Mouse (Mus musculus): ENCODE measurements around the gene Atg101.
"Not testable (repeated sequence)": the region's sequence is repeated elsewhere in the genome, so short reads cannot be mapped to it uniquely, and the experiment has no call there.

The Atg101 gene

GRCm38 (mm10) chr15:101315832-101316231 lies 31.8 kb downstream of the Atg101 start:
- DNase-seq (ENCODE audit: low spot score in 2 of 2) = peak; percentile 94 to 96

DNA sequence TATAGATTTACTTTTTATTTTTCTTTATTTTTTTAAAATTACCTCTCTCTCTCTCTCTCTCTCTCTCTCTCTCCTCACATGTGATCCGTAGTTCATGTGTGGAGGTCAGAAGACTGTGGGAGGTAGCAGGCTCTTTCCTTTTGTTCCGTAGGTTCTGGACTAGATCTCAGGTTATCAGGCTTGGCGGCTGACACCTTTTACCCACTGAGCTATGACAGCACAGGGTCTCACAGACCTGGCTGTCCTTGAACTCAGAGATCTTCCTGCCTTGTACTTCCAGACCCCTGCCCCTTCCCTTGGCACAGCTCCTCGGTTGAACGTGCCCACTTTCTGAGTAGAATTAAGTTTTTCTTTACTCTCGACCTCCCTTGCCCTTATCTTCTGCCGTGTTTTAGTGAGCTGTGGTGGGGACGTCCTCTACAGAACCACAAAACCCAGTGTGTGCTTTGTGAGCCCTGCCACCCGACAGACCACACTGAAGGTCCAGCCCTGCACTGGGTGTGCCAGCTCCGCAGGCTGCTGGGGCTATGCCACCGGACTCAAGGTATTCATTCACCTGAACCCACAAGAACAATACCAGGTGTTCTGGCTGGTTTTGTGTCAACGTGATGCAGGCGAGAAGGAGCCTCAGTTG lies 32.3 kb downstream of the Atg101 start:
- DNase-seq (ENCODE audit: low spot score in 2 of 2) = no peak

GRCm38 (mm10) chr15:101316913-101317813 lies 33.1 kb downstream of the Atg101 start:
- no peak for DNase-seq (ENCODE audit: low spot score in 2 of 2)

DNA sequence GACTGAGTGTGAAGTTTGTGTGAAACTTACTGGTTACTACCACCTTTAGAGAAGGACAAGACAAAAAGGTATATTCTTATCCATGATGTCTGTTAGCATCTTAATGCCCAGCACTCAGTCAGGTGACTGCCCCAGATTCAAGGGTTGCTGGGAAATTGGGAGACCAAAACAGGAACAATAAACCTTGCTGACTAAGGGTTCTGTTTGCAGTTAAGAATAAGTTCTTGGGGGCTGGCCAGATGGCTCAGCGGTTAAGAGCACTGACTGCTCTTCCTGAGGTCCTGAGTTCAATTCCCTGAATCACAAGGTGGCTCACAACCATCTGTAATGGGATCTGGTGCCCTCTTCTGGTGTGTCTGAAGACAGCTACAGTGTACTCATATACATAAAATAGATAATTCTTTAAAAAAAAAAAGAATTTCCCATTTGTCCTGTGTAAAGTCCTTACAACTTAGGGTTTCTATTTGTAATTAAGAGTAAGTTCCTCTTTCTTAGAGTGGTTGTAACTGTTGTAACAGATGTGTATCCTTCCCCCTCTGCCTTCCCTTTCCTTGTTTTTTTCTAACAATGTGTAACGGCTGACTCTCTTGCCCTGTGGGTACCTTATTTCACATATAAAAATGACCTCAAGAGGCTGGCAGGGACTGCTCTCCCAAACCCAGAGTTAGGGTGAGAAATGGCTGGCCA lies 33.9 kb downstream of the Atg101 start:
- no peak for DNase-seq (ENCODE audit: low spot score in 2 of 2)

DNA sequence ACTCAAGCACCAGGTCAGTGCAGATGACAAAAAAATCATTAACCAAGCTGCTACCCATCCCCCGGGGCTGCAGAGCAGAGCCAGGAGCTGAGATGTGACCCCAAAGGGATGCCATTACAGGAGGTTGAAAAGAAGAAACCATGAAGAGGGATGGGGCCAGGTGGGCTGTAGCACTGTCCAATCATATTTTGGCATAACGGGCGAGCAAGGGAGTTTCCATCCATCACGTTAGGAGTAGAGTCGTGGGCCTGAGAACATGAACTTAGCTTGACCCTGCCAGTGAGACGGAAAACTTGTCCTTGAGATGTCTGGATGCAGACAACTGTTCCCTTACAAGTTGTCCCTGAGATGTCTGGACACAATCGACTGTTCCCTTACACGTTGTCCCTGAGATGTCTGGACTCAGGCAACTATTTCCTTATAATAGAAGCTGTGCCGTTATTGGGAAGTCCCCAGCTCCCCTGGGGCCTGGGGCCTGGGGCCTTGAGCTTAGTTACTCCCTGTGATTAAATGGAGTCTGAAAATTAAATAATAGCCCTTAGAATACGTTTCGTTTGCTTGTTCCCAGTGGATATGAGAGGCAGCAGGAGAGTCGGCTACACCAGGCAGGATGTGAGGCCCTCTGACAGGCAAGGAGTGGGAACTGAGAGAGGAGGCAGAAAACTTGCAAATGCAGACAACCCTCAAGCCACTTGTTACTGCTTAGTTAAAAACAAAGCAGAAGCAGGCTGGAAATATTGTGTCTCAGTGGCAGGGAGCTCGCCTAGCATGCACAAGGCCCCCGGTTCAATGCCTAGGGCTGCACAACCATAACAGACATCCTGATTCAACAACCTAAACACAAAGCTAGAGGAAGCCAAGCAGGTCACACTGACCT lies 35.1 kb downstream of the Atg101 start:
- no peak for DNase-seq (ENCODE audit: low spot score in 2 of 2)

DNA sequence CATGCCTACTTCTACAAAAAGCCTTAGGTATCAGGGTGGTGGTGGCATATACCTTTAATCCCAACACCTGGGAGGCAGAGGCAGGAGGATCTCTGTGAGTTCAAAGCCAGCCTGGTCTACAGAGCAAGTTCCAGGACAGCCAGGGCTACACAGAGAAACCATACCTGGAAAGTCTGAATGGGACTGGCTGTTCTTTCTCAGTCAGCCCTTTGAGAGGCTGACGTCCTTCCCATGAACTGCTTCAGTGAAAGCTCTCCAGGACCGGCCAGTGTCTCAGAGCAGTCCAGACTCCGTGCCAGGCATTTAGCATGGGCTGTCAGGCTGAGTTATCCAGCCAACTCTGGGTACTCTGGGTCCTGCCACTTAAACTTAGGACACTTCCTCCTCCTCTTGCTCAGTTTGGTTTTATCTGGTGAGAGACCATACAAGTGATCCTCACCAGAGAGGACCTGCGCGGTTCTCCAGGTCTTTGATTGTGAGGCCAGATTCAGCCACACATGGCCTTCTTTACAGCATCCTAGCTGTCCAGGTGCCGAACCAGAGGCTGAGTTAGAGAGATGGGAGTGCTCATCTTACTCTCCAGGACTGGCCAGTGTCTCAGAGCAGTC lies 36.0 kb downstream of the Atg101 start:
- DNase-seq (ENCODE audit: low spot score in 2 of 2) = no peak

DNA sequence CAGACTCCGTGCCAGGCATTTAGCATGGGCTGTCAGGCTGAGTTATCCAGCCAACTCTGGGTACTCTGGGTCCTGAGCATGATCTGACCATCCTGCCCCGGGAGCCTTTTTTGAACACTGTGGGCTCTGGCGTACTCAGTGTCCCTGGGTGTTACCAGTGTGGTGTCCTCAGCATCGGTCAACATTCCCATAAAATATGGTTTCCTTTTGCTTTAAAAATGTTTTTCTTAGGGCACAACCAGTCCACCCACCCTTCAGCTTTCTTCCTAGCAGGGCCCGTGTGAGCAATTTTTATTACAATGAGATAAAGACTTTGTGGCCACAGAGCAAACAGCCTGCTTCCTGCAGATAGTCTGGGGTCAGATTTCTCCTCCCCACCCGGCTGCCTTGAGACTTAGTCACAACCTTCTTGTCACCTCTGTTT lies 36.6 kb downstream of the Atg101 start:
- DNase-seq (ENCODE audit: low spot score in 2 of 2) = no peak

- DNase-seq (ENCODE audit: low spot score in 2 of 2) = no peak
Measured at GRCm38 (mm10) chr15:101321126-101321525, 37.1 kb downstream of the Atg101 start.

GRCm38 (mm10) chr15:101322106-101322505 lies 38.0 kb downstream of the Atg101 start:
- no peak for DNase-seq (ENCODE audit: low spot score in 2 of 2)

DNA sequence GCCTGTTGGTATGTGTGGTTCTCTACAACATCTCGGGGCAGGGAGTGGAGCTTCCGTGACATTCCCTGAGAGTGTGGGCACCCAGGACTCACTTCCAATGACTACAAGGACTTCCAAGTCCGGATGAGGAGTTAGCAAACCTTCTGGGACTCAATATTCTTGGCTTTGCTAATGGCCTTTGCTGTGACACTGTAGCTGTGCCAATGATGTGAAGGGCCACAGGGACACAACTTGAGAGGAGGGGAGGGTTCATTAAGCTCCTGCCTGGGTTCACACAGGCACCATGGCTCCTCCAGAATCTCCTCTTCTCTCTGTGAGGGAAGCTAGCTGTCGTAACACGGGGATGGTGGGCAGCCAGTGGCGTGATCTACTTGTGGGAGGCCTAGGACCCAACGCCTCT lies 38.6 kb downstream of the Atg101 start:
- no peak for DNase-seq (ENCODE audit: low spot score in 2 of 2)

DNA sequence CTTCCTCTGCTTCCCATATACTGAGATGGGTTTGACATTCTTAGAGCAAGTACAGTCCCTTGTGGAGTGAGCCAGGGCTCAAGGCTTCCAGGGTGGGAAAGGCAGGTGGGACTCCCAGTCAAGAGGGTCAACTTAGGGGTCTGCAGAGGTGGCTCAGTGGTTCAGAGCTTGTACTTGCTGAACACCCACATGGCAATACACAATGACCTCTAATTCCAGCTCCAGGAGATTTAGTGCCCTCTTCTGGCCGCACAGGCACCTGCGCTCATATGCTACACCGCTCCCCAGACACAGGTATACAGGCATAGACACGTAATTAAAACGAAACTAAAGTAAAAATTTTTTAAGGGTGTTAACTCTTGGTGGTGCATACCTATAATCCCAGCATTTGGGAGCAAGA lies 39.4 kb downstream of the Atg101 start:
- no peak for DNase-seq (ENCODE audit: low spot score in 2 of 2)

- DNase-seq (ENCODE audit: low spot score in 2 of 2) = not testable (repeated sequence)
Measured at GRCm38 (mm10) chr15:101324409-101324808, 40.3 kb downstream of the Atg101 start.

DNA sequence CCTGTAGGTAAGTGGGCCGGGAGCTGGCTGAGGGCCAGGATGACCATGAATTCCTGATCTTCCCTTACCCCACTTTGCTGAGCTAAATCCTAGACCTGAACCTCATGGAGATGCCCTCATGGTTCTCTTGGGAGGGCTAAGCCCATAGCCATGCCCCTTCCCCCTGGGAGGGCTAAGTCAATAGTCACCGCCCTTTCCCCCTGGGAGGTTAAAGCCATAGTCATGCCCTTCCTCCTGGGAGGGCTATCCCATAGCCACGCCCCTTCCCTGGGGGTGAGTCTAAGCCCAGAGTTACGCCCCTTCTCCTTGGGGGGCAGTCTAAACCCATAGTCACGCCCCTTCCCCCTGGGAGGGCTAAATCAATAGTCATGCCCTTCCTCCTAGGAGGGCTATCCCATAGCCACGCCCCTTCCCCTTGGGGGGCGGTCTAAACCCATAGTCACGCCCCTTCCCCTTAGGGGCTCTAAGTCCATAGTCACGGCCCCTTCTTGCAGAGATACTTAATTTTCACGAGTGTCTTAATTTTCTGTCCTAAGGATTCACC lies 42.0 kb downstream of the Atg101 start:
- no peak for DNase-seq (ENCODE audit: low spot score in 2 of 2)

GRCm38 (mm10) chr15:101327282-101327681 lies 43.2 kb downstream of the Atg101 start:
- DNase-seq (ENCODE audit: low spot score in 2 of 2) = peak; percentile 78 to 90

- no peak for DNase-seq (ENCODE audit: low spot score in 2 of 2)
Measured at GRCm38 (mm10) chr15:101328876-101329563, 44.9 kb downstream of the Atg101 start.

GRCm38 (mm10) chr15:101329564-101329892 lies 45.5 kb downstream of the Atg101 start:
- DNase-seq (ENCODE audit: low spot score in 2 of 2) = no peak

GRCm38 (mm10) chr15:101331090-101331489 lies 47.0 kb downstream of the Atg101 start:
- DNase-seq (ENCODE audit: low spot score in 2 of 2) = no peak

- no peak for DNase-seq (ENCODE audit: low spot score in 2 of 2)
Measured at GRCm38 (mm10) chr15:101332370-101332769, 48.3 kb downstream of the Atg101 start.

DNA sequence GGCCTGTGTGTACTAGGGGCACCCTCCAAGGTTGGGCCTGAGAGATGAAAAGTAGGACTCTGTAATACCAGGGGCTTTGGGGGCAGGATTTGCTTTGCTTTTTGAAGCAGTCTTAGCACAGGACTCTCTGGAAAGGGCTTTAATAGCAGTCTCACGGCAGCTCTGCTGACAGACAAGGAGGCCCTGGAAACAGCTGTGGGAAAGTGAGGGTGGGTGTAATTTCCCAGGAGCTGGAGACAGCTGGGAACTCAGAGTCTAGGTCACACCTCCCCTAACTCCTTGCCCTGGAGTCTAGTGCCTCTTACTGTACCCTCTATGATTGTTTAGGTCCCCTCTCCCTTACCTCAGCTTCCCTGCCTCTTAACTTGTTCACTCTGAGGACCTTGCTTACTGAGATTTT lies 49.1 kb downstream of the Atg101 start:
- DNase-seq (ENCODE audit: low spot score in 2 of 2) = no peak

DNA sequence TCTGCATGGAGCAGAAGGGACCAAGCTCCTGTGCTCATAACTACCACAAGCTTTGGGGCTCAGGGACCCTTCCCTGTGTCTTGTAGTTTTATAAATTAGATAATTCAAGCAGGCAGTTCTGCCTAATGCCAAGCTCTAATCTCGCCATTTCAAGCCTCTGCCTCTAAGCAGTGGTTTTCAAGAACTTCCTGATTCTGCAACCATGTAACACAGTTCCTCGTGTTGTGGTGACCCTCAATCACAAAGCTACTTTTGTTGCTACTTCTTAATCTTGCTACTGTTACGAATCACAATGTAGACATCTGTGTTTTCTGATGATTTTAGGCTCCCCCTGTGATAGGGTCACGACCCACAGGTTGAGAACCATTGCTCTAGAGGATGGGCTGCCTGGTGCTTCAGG lies 49.6 kb downstream of the Atg101 start:
- DNase-seq (ENCODE audit: low spot score in 2 of 2) = no peak
